Mouse (Mus musculus) hindbrain, embryonic 16.5 days (tissue): Measurements from ENCODE around the gene 1700003E16Rik. TPM values are rescaled to one million over a fixed set of nuclear protein-coding genes. Genes with fewer than 3 reads are reported as not detected.
A peak's percentile ranks its signal among the peaks of the same experiment; 100 is the strongest.

Experiments used
- ATAC-seq: fragments of 200-750 bp; cut with Nextera tagmentation; 2 replicates; pipeline ENCODE4 v1.8.0; 2017; ENCODE audit warnings: moderate TSS enrichment, moderate library complexity
- H3K27ac ChIP-seq: fragments of 300-500 bp; sonication (generic); 2 replicates; pipeline ENCODE4 v1.5.1; 2014; ENCODE audit warnings: low read depth, mild to moderate bottlenecking, control low read depth, low read length, moderate library complexity
- H3K27me3 ChIP-seq: fragments of 300-500 bp; sonication (generic); replicated peaks from 2 replicates; pipeline ENCODE4 v1.6.1; 2014; ENCODE audit warnings: low read length; ENCODE audit not compliant: control insufficient read depth, insufficient read depth
- H3K36me3 ChIP-seq: fragments of 300-500 bp; sonication (generic); 2 replicates; pipeline ENCODE4 v1.6.1; 2014; ENCODE audit warnings: mild to moderate bottlenecking, low read length, moderate library complexity, mixed read lengths; ENCODE audit not compliant: control insufficient read depth, insufficient read depth
- H3K4me1 ChIP-seq: fragments of 300-500 bp; sonication (generic); 2 replicates; pipeline ENCODE4 v1.6.1; 2014; ENCODE audit warnings: low read depth, low read length; ENCODE audit not compliant: control insufficient read depth, insufficient read depth
- H3K4me2 ChIP-seq: fragments of 300-500 bp; sonication (generic); 2 replicates; pipeline ENCODE4 v1.6.1; 2014; ENCODE audit warnings: mild to moderate bottlenecking, low read length, control low read depth, moderate library complexity
- H3K4me3 ChIP-seq: fragments of 300-500 bp; sonication (generic); 2 replicates; pipeline ENCODE4 v1.5.1; 2014; ENCODE audit warnings: mild to moderate bottlenecking, low read length, control low read depth, moderate library complexity
- H3K9ac ChIP-seq: fragments of 300-500 bp; sonication (generic); 2 replicates; pipeline ENCODE4 v1.6.1; 2014; ENCODE audit warnings: low read depth, mild to moderate bottlenecking, control low read depth, low read length, moderate library complexity
- H3K9me3 ChIP-seq: fragments of 300-500 bp; sonication (generic); 2 replicates; pipeline ENCODE4 v1.6.1; 2014; ENCODE audit warnings: mild to moderate bottlenecking, low read length, moderate library complexity; ENCODE audit not compliant: control insufficient read depth
- WGBS: fragments of 180-500 bp; shearing (Covaris S2); extraction: QIAGEN DNeasy Blood & Tissue Kit; methylation state at CpG from one replicate; pipeline ENCODE4 v1.1.7; 2014; 5-methylcytosine and 5-hydroxymethylcytosine counted together
- polyA plus RNA-seq: library from polyadenylated mRNA; unstranded; fragments of >200 nt; fragmentation: Nextera tagmentation; extraction: Ambion mirVana; gene quantifications from 2 replicates; pipeline ENCODE4 v1.2.1, GENCODE M21; 2015

The 1700003E16Rik gene
- polyA plus RNA-seq, 1 experiment from 2014 or later, result 12.9 TPM

DNA sequence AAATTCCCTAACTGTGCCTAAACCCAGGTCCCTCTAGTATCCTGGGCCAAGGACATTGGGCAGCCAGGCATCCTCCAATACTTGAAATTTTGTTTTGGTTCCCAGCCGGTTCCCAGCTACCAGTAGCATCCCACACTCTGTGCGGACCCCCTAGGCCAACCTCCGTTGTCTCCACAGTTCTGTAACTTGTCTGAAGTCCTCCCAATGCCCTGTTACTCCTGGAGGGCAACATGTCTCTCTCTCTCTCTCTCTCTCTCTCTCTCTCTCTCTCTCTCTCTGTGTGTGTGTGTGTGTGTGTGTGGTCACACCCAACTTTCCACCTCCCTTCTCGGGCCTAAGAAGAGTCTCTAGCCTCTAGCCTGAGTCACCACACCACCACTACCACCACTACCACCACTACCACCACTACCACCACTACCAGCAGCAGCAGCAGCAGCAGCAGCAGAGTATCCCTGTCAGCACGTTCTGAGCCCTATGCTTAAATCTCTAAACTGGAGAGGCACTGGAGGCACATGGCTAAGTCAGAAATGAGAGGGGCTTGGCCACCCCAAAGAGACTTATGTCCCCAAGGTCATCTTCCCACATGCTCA lies 19.8 kb upstream of the 1700003E16Rik start:
- H3K9ac ChIP-seq, result no peak overlapping the region
- no peak for ATAC-seq
- peaks cover 12% of the 10 kb centered on the region; the same call in 1 of the 2 replicates for H3K4me1 ChIP-seq

DNA sequence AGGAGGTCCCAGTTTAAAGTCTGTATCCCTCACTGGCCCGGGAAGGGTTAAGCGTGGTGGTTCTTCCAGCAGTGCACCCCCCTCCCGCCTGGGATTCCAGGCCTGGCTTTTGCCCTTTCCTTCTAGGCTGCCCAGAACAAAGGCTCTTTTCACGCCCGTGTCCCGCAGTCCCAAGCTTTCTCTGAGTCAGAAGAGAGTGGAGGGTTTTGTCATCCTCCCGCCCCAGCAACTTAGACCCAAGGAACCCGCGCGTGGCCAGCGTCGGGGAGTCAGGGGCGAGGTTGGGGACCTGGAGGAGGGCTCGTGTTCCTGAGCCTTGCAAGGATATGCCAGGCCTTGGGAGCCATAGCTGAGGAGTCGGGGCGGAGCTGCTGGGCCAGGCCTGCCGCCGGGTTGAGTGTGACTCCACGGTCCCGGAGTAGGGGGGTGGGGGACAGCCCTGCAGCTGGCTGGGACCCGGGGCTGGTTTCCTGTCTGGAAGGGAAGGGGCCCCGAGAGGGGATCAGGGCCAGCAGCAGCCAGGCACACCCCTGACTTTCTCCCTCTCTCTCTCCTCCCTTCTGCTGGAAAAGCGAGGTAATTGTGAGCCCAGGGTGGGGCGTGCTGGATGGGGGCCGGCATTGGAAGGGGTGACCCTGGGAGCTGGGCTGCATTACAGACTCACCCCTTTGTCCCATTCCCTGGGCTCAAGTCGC lies 19.2 kb upstream of the 1700003E16Rik start:
- peak overlapping the region; percentile 58 for H3K9ac ChIP-seq
- H3K4me1 ChIP-seq, result peaks cover 14% of the 10 kb centered on the region
- peak overlapping the region; percentile 38 for H3K4me3 ChIP-seq
- H3K27me3 ChIP-seq, result peaks cover 8% of the 10 kb centered on the region; the same call in 1 of the 2 replicates
- ATAC-seq, result peak; percentile 74
- under 1% methylated on average over 24 of the region's 26 CpGs for WGBS
- peak overlapping the region; percentile 54 for H3K4me2 ChIP-seq
- H3K27ac ChIP-seq, result peak overlapping the region; percentile 89
- no peaks in the 10 kb centered on the region for H3K36me3 ChIP-seq
- no peaks in the 10 kb centered on the region for H3K9me3 ChIP-seq

More for the DNA sequence above, 19.8 kb upstream of the 1700003E16Rik start:
- 18% methylated on average over 5 of the region's 5 CpGs for WGBS
- Histone ChIP-seq H3K4me3 (peak overlapping the region; percentile 38), H3K27ac (peak overlapping the region; percentile 89), H3K9me3 (no peaks in the 10 kb centered on the region), H3K4me2 (peak overlapping the region; percentile 54), H3K36me3 (no peaks in the 10 kb centered on the region), H3K27me3 (peaks cover 8% of the 10 kb centered on the region; the same call in 1 of the 2 replicates)

DNA sequence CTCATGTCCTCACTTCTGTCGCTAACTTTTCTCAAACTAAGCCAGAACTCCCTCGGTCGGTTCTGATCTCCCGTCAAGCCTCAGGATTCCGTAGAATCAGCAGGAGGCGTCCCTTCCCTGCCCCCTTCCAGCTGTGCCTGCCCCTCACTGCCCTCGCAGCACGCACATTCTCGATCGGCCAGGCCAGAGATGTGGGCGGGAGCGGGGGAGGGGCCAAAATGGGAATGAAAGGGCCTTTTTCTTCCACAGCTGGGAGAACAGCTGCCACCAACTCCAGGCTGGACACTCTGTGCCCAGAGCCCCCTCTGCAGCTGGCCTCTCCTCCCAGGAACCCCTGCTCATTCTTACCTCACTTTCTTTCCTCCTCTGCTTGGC lies 18.6 kb upstream of the 1700003E16Rik start:
- Histone ChIP-seq H3K4me2 (peak overlapping the region; percentile 54), H3K4me3 (peak overlapping the region; percentile 38), H3K27ac (peak overlapping the region; percentile 89), H3K9ac (peak overlapping the region; percentile 58), H3K36me3 (no peaks in the 10 kb centered on the region), H3K4me1 (peaks cover 19% of the 10 kb centered on the region), H3K27me3 (peaks cover 8% of the 10 kb centered on the region; the same call in 1 of the 2 replicates), H3K9me3 (no peaks in the 10 kb centered on the region)
- ATAC-seq, result peak; percentile 62
- 3% methylated on average over 12 of the region's 12 CpGs for WGBS

DNA sequence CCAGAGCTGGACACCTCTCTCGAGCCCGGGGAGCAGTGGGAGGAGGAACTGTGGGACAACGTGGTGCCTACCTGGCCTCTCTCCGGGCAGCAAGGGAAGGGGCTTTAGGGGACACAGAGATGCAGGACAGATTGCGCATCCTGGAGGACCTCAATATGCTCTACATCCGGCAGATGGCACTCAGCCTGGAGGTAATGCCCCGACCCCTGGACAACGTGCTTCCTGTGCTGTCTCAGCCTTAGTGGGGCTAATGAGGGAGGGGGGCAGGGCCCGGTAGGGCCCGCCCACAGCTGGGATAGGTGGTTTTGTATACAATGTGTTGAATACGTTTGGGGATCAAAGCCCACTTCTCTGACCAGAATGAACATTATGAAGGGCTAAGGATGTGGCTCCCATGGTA lies 18.1 kb upstream of the 1700003E16Rik start:
- H3K4me3 ChIP-seq, result peak overlapping the region; percentile 38
- peak overlapping the region; percentile 58 for H3K9ac ChIP-seq
- H3K27me3 ChIP-seq, result peaks cover 8% of the 10 kb centered on the region; the same call in 1 of the 2 replicates
- WGBS, result 2% methylated on average over 11 of the region's 11 CpGs
- peak overlapping the region; percentile 89 for H3K27ac ChIP-seq
- H3K4me1 ChIP-seq, result peaks cover 20% of the 10 kb centered on the region
- peak overlapping the region; percentile 54 for H3K4me2 ChIP-seq
- H3K36me3 ChIP-seq, result no peaks in the 10 kb centered on the region
- H3K9me3 ChIP-seq, result no peaks in the 10 kb centered on the region
- peak; percentile 24 for ATAC-seq

DNA sequence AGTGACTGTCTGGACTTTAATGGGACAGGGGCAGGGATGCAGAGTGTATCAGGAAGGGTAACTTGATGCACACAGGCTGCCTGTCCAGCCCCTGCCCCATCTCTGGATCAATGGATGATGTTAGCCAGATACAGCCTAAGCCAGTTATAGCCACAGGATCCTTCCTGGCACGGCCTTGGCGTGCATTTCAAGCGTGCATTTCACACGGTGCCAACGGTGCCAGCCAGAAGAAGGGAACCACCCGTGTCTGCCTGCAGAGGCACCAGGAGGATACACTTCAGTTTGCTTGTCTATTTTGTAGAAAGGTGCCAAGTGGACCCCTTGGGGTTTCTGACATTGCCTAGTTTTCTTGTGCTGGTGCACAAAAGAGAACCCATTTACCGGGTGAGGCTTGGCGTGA lies 16.2 kb upstream of the 1700003E16Rik start:
- H3K27me3 ChIP-seq, result peaks cover 8% of the 10 kb centered on the region; the same call in 1 of the 2 replicates
- H3K27ac ChIP-seq, result no peak overlapping the region
- H3K9me3 ChIP-seq, result no peaks in the 10 kb centered on the region
- H3K36me3 ChIP-seq, result no peaks in the 10 kb centered on the region
- no peak overlapping the region for H3K4me2 ChIP-seq
- no peak for ATAC-seq
- no peak overlapping the region for H3K9ac ChIP-seq
- WGBS, result 85% methylated on average over 8 of the region's 8 CpGs
- H3K4me1 ChIP-seq, result peaks cover 20% of the 10 kb centered on the region
- no peak overlapping the region for H3K4me3 ChIP-seq

DNA sequence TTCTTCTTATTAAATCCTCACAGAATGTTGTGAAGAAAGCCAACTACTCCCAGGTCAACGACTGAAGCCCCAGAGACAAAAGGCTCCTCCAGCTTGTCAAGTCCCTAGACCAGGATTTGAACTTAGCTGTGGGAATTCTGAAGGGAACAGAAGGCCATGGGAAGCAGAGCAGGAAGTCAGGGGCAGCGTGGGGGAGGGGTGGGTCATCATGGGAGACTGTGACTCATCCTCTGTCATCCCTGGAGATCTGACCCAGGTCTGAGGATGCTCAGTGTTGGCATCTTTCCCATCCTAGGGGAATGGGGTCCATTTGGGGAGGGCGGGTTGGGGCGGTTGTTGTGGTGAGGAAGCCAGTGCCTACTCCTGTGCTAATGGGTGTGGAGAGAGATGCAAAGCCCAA lies 14.6 kb upstream of the 1700003E16Rik start:
- Histone ChIP-seq H3K4me1 (peaks cover 11% of the 10 kb centered on the region), H3K27ac (no peak overlapping the region), H3K36me3 (no peaks in the 10 kb centered on the region), H3K9ac (peak overlapping the region; percentile 75), H3K9me3 (no peaks in the 10 kb centered on the region), H3K4me2 (peak overlapping the region; percentile 83), H3K27me3 (no peaks in the 10 kb centered on the region), H3K4me3 (peak overlapping the region; percentile 42)
- ATAC-seq, result no peak
- 40% methylated on average over 4 of the region's 4 CpGs for WGBS

DNA sequence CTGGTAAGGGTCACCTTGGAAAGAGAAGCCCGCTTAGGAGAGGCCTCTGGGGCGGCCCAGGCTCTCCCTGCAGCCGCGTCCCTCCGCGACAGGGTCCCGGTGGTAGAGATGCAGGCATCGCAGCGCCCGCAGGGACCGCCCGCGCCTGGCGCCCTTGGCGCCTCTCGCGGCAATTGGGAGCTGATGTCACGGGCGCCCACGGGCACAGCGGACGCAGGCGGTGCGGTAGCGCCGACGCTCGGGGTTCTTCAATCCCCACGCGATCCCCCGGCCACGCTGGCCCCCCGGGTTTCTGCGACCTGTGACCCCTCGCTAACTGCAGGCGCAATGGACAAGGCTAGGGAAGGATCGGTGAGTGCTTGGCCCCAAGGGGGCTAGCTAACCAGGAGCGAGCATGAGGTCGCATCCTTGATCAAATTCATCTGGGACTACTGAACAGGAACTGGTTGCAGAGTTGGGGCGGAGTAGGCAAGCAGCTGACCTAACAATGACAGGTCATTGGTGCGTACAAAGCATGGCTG lies 13.9 kb upstream of the 1700003E16Rik start:
- Histone ChIP-seq H3K27me3 (no peaks in the 10 kb centered on the region), H3K27ac (no peak overlapping the region), H3K4me1 (peaks cover 11% of the 10 kb centered on the region), H3K9me3 (no peaks in the 10 kb centered on the region), H3K36me3 (no peaks in the 10 kb centered on the region), H3K4me2 (peak overlapping the region; percentile 83), H3K4me3 (peak overlapping the region; percentile 42), H3K9ac (peak overlapping the region; percentile 75)
- ATAC-seq, result peak; percentile 32; the same call in 1 of the 2 replicates
- WGBS, result 3% methylated on average over 41 of the region's 41 CpGs

DNA sequence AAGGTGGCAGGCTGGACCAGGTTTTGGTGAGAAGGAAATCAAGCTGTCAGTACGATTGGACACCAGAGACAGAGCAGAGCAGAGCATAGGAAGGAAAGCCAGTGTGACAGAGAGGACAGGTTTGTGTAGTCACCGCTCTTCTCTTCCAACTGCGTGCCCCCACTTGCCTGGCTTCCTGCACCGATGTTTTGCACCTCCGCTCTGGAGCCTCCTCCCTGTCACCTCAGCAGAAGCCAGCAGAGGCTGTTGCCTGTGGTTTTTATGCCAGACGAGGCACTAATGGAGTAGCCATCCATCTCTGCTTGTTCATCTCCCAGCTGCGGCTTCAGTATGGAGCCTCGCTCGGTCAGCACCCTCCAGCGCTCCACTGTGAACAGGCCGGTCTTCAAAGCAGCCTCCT lies 13.3 kb upstream of the 1700003E16Rik start:
- H3K36me3 ChIP-seq, result no peaks in the 10 kb centered on the region
- no peaks in the 10 kb centered on the region for H3K27me3 ChIP-seq
- ATAC-seq, result no peak
- H3K9me3 ChIP-seq, result no peaks in the 10 kb centered on the region
- H3K4me2 ChIP-seq, result peak overlapping the region; percentile 18; the same call in 1 of the 2 replicates
- H3K9ac ChIP-seq, result no peak overlapping the region
- H3K27ac ChIP-seq, result no peak overlapping the region
- WGBS, result 35% methylated on average over 11 of the region's 11 CpGs
- H3K4me3 ChIP-seq, result peak overlapping the region; percentile 42
- peaks cover 11% of the 10 kb centered on the region for H3K4me1 ChIP-seq

DNA sequence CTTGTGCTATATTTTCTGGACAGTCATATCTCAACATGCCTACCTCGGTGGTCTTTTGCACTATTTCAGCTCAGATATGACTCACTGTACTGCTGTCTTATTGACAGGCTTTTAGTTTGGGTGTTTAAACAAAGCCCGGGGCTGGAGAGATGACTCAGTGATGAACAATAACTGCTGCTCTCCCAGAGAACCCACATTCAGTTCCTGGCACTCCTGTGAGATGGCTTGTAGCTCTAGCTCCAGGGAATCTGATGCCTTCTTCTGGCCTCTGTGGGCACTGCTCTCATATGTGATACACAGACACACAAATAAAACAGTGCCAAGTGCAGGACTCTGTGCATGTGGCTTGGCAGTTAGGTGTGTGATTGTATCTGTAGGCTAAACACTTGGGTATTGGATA lies 11.0 kb upstream of the 1700003E16Rik start:
- H3K4me1 ChIP-seq, result peaks cover 8% of the 10 kb centered on the region

More for the DNA sequence above, 11.0 kb upstream of the 1700003E16Rik start:
- WGBS, result 74% methylated on average over 2 of the region's 2 CpGs
- H3K4me2 ChIP-seq, result no peak overlapping the region
- ATAC-seq, result no peak
- peaks cover 2% of the 10 kb centered on the region; the same call in 1 of the 2 replicates for H3K36me3 ChIP-seq
- H3K9me3 ChIP-seq, result no peaks in the 10 kb centered on the region
- no peak overlapping the region for H3K9ac ChIP-seq
- H3K27me3 ChIP-seq, result no peaks in the 10 kb centered on the region
- H3K4me3 ChIP-seq, result no peak overlapping the region
- H3K27ac ChIP-seq, result no peak overlapping the region
